Mouse (Mus musculus): ENCODE measurements at regions not wholly inside any gene's neighbourhood (a gene's known extent, or its start where the extent isn't known, plus 50 kb on each side); places are given as distances from the start of the nearest gene placed in this dataset.

DNA sequence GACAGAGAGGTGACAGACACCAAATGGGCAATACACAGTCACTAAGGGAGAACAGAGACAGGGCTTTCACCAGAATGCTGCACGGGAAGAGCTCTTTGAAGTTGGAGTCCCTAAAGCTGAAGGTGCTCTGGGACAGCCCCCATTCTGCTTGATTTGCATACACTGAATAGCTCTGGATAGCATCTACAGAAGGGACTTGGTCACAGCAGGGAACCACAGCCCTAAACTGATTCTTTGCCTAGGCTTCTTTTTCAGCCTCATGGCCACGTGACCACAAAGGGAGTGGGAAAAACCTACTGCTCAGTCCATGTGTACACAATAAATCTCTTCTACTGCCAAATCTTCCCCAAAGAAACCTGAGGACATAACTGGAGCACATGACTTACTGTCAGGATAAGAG is 221.3 kb downstream of the Opa1 start:
- ATAC-seq, result peak; percentile 98

DNA sequence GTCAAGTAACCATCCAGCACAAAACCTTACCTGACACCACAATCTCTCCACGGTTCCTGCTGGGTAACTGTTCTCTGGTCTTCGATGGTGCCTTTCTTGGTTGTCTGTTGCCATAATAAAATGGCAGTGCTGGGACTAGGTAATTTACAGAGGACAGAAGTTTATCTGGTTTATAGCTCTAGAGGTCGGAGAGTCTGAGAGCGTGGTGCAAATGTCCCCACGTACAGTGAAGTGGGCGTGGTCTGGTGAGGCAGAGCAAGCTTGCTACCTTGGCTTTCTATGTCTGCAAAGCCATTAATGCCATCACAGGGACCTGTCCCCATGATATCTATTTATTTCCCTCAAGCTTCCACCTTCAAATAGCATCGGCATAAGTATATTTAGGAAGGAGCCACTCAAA is 223.0 kb downstream of the Opa1 start:
- ATAC-seq, result no peak

GRCm38 (mm10) chr16:29802603-29803002 is 223.5 kb downstream of the Opa1 start:
- ATAC-seq, result no peak

DNA sequence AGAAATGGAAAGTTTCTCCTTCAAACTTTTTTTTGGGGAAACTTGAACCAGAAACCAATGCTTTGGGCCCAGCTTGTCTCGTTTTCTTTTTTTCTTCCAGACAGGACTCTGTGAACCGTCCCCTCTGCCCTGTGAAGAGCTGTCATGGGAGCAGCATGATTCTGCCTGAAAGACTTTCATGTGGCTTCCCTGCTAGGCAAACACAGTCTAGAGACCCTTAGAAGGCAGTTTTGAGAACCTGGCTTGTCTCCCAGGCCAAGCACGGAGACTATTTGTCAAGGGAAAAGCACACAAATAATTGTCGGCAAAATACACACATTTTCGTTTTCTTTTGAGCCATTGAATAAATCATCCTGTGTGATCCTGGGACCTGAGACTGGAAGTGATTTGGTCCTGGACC is 228.7 kb downstream of the Opa1 start:
- no peak for ATAC-seq

GRCm38 (mm10) chr16:29808851-29809250 is 229.7 kb downstream of the Opa1 start:
- ATAC-seq, result no peak

- ATAC-seq, result no peak
These were observed 234.4 kb downstream of the Opa1 start for GRCm38 (mm10) chr16:29813411-29814038.

- peak; percentile 87 for ATAC-seq
These were observed 234.9 kb downstream of the Opa1 start for GRCm38 (mm10) chr16:29814039-29814438.

GRCm38 (mm10) chr16:29814655-29815054 is 235.5 kb downstream of the Opa1 start:
- no peak for ATAC-seq

GRCm38 (mm10) chr16:29815200-29815599 is 236.1 kb downstream of the Opa1 start:
- ATAC-seq, result no peak

GRCm38 (mm10) chr16:29815632-29816337 is 236.7 kb downstream of the Opa1 start:
- ATAC-seq, result no peak

DNA sequence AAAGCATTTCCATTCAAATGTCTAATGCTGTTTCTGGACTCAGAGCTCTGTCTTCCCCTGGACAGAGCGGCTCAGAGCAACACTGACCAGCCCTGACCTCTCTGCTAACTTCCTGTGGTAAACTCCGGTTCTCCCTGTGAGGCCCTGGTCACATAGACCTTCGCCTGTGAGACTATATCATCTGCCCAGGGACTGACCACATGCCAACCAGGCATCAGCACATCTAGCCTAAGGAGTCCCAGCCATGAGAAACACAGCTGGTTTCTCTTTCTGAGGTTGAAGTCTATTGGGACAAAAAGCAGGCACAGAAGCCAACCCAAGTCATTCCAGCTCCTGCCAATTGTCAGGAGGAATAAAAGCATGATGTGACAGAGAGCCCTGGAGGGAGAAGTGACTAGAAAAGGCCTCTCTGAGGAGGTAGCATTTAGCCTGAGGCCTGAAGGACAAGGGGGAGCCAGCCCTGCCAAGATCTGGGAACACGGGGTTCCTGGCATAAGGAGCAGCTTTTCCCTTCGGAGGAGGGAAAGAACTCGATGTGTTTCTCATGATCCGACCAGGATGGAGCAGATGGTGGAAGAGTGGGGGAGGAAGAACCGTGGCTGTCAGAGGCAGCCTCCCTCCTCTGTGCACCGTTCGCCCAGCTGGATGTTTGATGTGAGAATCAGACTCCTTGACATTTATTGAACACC is 237.7 kb downstream of the Opa1 start:
- no peak for ATAC-seq

- ATAC-seq, result no peak
These were observed 239.8 kb downstream of the Opa1 start for GRCm38 (mm10) chr16:29818807-29819440.

DNA sequence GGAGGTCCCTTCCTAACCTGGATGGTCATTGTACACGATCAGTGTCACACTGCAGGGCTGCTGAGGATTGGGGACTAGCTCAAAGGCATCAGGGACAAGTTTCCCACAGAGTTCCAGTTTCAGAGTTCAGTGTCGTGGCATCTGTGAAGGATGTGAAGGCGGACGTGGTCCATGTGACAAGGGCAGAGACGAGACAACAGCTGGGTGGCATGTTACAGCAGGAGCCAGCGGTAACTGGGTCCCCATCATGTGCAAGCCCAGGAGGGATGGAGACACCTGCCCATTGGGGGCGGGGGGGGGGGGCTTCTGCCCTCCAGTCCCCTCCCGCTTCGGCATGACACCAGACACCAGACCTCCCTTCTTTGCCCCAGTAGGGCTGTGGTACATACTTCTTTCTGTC is 241.6 kb downstream of the Opa1 start:
- ATAC-seq, result no peak

DNA sequence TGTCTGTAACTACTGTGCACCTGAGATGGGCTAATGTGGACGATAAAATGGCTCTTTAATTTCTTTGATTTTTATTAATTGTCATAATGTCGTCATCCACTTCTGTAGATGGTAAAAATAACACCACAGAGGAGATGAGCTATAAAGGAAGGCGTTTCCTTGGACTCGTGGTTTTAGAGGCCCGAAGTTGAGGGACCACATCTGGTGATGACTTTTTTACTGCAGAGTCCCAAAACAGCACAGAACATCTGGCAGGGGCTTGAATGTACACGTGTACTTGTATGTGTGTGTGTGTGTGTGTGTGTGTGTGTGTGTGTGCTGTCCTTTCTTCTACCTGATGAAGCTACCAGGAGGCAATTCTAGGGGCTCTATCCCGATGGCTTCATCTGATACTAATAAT is 242.1 kb upstream of the Hes1 start:
- ATAC-seq, result no peak

GRCm38 (mm10) chr16:29822843-29823401 is 241.3 kb upstream of the Hes1 start:
- no peak for ATAC-seq

DNA sequence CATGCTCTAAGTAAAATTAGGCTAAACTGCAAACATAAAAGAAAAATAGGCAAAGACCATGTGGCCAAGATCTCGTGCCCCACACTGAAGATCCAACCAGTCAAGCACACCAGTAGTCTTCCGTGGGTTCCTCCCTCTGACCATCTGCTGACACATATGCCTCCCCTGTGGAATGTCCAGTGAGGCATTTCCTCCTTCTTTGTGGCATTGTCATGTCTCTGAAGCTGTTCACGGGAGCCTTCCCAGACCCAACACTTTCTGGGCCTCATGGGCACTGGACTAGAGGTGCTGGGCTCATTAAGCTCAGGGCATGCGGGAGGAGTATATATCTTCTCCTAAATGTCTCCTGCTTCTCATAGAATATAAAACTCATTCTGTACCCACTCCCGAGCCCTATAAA is 237.3 kb upstream of the Hes1 start:
- ATAC-seq, result no peak

- ATAC-seq, result no peak
These were observed 236.4 kb upstream of the Hes1 start for GRCm38 (mm10) chr16:29827776-29828175.

DNA sequence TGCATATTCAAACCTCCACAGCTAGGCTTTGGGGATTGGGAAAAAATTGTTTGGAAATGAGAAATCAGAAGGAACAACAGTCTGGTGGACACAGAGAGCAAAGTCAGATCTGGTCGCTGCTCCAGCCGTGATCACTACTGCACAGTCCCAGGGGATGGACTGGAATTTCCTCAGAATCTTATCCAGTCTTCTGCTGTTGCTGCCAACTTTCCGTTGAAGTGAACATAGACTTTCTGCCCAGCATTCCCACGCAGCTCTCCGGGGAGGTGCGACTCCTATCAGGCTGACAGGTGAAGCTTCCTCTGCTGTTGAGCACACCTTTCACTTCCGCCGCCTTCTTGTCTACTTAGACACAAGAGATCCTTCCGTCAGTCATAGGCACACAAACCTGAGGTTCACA is 234.7 kb upstream of the Hes1 start:
- ATAC-seq, result no peak

DNA sequence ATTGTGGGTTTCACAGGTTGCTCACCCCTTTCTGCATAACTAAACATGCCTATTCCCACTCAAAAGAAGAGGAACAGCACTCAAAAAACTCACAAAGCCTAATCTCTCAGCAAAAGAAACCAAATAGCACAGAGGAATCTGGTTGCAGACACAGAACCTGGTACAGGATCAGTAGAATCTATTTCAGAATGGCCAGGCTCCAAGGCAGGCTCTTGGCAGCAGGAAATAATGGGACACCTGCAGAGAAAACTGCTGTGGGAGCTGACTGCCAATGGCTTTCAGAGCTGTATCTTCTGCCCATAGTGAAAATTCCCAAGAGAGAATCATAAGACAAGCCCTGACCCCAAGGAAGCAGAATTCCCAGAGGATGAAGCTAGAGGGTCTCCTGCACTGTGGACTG is 234.1 kb upstream of the Hes1 start:
- ATAC-seq, result no peak

- no peak for ATAC-seq
These were observed 230.9 kb upstream of the Hes1 start for GRCm38 (mm10) chr16:29833298-29833697.

GRCm38 (mm10) chr16:29833875-29834274 is 230.3 kb upstream of the Hes1 start:
- no peak for ATAC-seq

- peak; percentile 84 for ATAC-seq
These were observed 229.5 kb upstream of the Hes1 start for GRCm38 (mm10) chr16:29834669-29835068.

GRCm38 (mm10) chr16:29837025-29837629 is 227.1 kb upstream of the Hes1 start:
- peak; percentile 35 for ATAC-seq
